Mouse (Mus musculus) myocyte (in vitro differentiated cells): ENCODE results near the gene Rapgef2.

ENCODE experiments used
- CEBPB ChIP-seq: IDR thresholded peaks from 2 replicates; pipeline ENCODE4 v1.6.1; 2011; ENCODE audit warnings: mild to moderate bottlenecking, moderate library complexity; ENCODE audit not compliant: poor library complexity, insufficient read depth, severe bottlenecking
- E2F4 ChIP-seq: IDR thresholded peaks from one replicate; pipeline ENCODE4 v1.6.1; 2011; ENCODE audit warnings: mild to moderate bottlenecking, control low read depth, moderate library complexity; ENCODE audit not compliant: insufficient read depth
- MAX ChIP-seq: IDR thresholded peaks from one replicate; pipeline ENCODE4 v1.6.1; 2011; ENCODE audit warnings: low read depth, mild to moderate bottlenecking, control low read depth
- POLR2A ChIP-seq: IDR thresholded peaks from one replicate; pipeline ENCODE4 v1.6.1; 2011; ENCODE audit warnings: low read depth, mild to moderate bottlenecking, control low read depth, moderate library complexity; ENCODE audit not compliant: insufficient read length
- TCF12 ChIP-seq: IDR thresholded peaks from one replicate; pipeline ENCODE4 v1.6.1; 2011; ENCODE audit warnings: mild to moderate bottlenecking, control low read depth; ENCODE audit not compliant: poor library complexity, insufficient read depth, severe bottlenecking

- no peak for TF ChIP-seq CEBPB
- no peak for TF ChIP-seq POLR2A
- no peak for TF ChIP-seq E2F4
- no peak for TF ChIP-seq TCF12
- no peak for TF ChIP-seq MAX
Observed at GRCm38 (mm10) chr3:79233478-79234415, 52.6 kb downstream of the Rapgef2 start.
